Mouse (Mus musculus) heart, postnatal 25 days (tissue): ENCODE measurements around the gene Arap1. TPM values are rescaled to one million over a fixed set of nuclear protein-coding genes. Genes with fewer than 3 reads are reported as not detected.

Source experiments
- DNase-seq: peaks from one replicate; pipeline ENCODE4 v3.0.0; 2022; ENCODE audit warnings: low spot score
- intact Hi-C: fragments of 180-260 bp; cut with DNase I; formaldehyde crosslinking; loops from one replicate; pipeline ENCODE4 v1.15.1; 2025
- total RNA-seq, 2 experiments: library from RNA; stranded (reverse); gene quantifications; 2 replicates each; pipeline ENCODE4 v1.2.3; 2021

The Arap1 gene
- total RNA-seq, 2 experiments from 2014 or later = 31.6 to 35.9 TPM

DNA sequence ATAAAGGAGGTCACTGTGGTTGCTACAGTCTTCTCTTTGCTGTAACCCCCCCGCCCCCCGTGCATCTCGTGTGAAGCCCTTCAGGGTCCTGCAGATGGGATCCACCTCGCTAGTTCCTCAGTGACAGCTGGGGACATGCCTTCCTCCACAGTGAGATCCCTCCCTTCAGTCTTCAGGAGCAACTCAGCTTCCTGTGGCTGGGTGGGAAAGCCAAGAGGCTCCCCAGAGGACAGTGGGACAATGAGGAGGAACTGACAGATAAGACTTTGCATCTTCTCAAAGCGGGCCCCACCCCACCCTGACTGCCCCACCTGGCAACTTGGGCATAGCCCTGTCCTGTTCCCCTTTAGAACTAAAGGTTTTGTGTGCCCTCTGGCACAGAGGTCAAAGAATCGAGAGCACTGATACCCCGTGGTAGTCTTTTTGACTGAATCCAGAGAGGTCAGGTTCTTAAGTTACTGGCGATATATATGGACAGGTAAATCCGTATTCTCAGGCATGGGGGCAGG is 111.5 kb downstream of the Arap1 start:
- intact Hi-C loops = no loop called here
- no peak for DNase-seq

DNA sequence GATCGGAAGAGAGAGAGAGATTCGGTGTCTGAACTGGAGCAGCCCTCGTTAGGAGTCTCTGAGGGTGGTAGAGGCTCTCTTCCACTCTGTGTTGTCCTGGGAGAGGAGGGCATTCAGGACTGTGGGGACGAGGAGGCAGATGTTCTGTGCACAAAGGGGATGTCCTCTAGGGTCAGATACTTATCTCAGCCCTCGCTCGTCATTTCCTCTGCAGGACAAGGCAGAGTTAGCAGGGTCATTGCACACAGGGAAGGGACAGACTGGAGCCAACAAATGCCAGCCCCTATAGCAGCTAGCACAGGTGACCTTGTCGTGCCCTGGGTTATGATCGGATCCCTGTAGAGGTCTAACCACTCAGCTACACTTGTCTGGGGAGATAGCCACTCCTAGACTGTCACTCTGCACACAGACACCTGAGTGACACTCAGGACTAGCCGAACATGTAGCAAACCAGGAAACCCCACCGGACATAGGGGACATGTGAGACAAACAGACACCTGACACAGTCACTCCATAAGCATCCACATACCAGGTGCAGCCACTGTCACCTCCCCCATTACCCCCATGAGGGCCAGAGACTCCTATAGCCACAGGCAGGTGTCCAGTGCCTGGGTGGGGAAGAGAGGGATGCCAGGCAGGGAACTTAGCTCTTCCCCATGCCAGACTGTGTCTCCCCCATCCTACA is 112.2 kb downstream of the Arap1 start:
- DNase-seq = no peak
- intact Hi-C loops = no loop called here

DNA sequence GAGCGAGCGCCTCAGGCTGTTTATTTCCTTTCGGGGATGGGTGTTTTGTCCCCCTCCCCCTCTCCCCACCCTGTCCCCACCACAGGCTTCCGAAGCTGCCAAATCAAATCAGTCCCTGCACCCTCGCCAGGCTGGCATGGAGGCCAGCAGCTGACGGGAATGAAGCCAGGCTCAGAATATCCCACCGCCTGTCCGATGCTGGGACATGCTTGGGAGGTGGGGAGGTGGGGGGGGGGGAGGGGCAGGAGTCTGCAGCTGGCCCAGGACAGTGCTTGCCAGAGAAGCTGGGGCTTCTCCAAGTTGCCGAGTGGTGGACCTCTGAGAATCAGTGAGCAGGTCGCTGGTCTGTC is 112.7 kb downstream of the Arap1 start:
- intact Hi-C loops = no loop called here
- peak; percentile 53 for DNase-seq

DNA sequence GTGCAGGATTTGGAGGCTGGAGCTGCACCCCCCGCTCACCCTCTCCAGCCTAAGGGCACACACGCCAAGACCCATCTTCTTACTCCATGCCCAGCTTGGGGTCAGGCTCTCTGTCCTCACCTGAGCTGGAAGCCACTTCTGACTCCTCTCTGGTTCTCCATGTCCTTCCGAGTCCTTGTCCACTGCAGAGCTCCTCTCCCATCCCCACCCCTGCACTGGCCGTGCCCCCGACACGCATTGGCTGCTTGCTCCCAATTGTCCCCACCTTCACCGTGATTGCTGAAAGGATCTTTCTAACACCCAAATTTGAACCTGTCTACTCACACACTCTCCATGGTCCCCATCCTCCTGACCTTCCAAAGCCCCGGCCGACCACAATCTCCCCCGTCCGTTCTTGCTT is 113.7 kb downstream of the Arap1 start:
- no peak for DNase-seq
- intact Hi-C loops = no loop called here

Other genes starting within 250 kb of the Arap1 start
- 10 to 100 TPM; 11.4 to 12.6 TPM for gene Atg16l2, start 45.8 kb upstream of the Arap1 start, total RNA-seq
- gene Stard10, start 31.0 kb upstream of the Arap1 start, total RNA-seq = 10 to 100 TPM; 57.4 to 65.4 TPM
- not detected for gene Gm45837, start 62.8 kb downstream of the Arap1 start, total RNA-seq
- 10 to 100 TPM; 63.6 to 65.9 TPM for gene Pde2a, start 73.6 kb downstream of the Arap1 start, total RNA-seq
- not detected for gene Art2b, start 237.5 kb downstream of the Arap1 start, total RNA-seq